Mouse (Mus musculus) T-cell, adult 66 days (primary cell): ENCODE measurements around the gene Erg28. TPM values are rescaled to one million over a fixed set of nuclear protein-coding genes. Genes with fewer than 3 reads are reported as not detected.

Source experiments
- total RNA-seq, 2 experiments: library from RNA; stranded (reverse); gene quantifications; 3 replicates in 1 of 2; 4 replicates in 1 of 2; pipeline ENCODE4 v1.2.4; 2023

The Erg28 gene
- 10 to 100 TPM; 31.1 to 32.6 TPM for total RNA-seq

GRCm38 (mm10) chr12:85824438-85825264 is at the start of gene Erg28, which contains the start of gene Ttll5:
Erg28 (minus strand) TSS chr12:85824550.
Ttll5 (plus strand) TSS chr12:85824659.

Other genes starting within 250 kb of the Erg28 start
- gene Jdp2, start 225.5 kb downstream of the Erg28 start, total RNA-seq: 1 to 10 TPM in 1 of 2 experiments, under 1 TPM in 1; 0.74 to 2.1 TPM
- gene Batf, start 137.9 kb downstream of the Erg28 start, total RNA-seq: 10 to 100 TPM; 41.6 to 51.5 TPM
- not detected for gene Flvcr2, start 78.0 kb downstream of the Erg28 start, total RNA-seq
- 10 to 100 TPM; 23.3 to 31.6 TPM for gene Ttll5, start 109 bp upstream of the Erg28 start, total RNA-seq